Mouse (Mus musculus) C2C12 (cell line): ENCODE measurements around the gene Gjc1.

Experiments used
- CTCF ChIP-seq: IDR thresholded peaks from one replicate; pipeline ENCODE4 v1.5.1; 2011; ENCODE audit not compliant: control insufficient read depth, insufficient read depth, insufficient read length
- MAX ChIP-seq: IDR thresholded peaks from one replicate; pipeline ENCODE4 v1.6.1; 2011; ENCODE audit warnings: mild to moderate bottlenecking, control low read depth
- MYOD1 ChIP-seq: IDR thresholded peaks from one replicate; pipeline ENCODE4 v1.6.1; 2011; ENCODE audit warnings: low read depth; ENCODE audit not compliant: control insufficient read depth, insufficient read length
- USF1 ChIP-seq: IDR thresholded peaks from one replicate; pipeline ENCODE4 v1.6.1; 2011; ENCODE audit warnings: low read depth, mild to moderate bottlenecking, control low read depth, moderate library complexity

DNA sequence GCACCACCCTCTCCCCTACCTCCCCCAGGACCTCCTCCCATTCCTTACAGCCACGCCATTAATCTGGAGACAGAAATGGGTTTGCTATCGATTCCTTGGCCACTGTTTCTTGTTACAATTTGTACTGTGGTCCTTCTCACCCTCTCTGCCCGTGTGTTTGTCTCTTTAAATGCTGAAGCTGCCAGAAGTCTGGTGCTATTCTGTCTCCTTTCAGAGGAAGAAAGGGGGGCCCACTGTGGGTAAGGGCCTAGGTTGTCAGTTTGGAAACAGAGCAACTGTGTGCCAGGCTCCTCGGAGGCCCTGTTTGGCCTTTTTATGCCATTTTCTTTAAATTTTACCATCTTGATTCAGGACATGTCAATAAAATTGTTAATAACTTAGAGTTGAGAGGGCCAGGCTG, 65.1 kb downstream of the Gjc1 start:
- TF ChIP-seq MAX (no peak), CTCF (no peak), USF1 (no peak), MYOD1 (no peak)
